Mouse (Mus musculus) limb, embryonic 10.5 days (tissue): ENCODE measurements around the gene Jam3. TPM values are rescaled to one million over a fixed set of nuclear protein-coding genes. Genes with fewer than 3 reads are reported as not detected.

Experiments used
- DNase-seq: peaks from one replicate; pipeline ENCODE4 v3.0.0-alpha.2; 2017; ENCODE audit warnings: low spot score
- H3K27ac ChIP-seq: fragments of 300-500 bp; sonication (generic); 2 replicates; pipeline ENCODE4 v1.5.1; 2016; ENCODE audit warnings: mild to moderate bottlenecking
- H3K27me3 ChIP-seq: fragments of 300-500 bp; sonication (generic); 2 replicates; pipeline ENCODE4 v1.6.1; 2016; ENCODE audit warnings: low read depth, mild to moderate bottlenecking; ENCODE audit not compliant: poor library complexity, severe bottlenecking
- H3K36me3 ChIP-seq: fragments of 300-500 bp; sonication (generic); 2 replicates; pipeline ENCODE4 v1.6.1; 2016; ENCODE audit warnings: mild to moderate bottlenecking, moderate library complexity
- H3K4me1 ChIP-seq: fragments of 300-500 bp; sonication (generic); 2 replicates; pipeline ENCODE4 v1.6.1; 2016
- H3K4me3 ChIP-seq: fragments of 300-500 bp; sonication (generic); 2 replicates; pipeline ENCODE4 v1.5.1; 2016; ENCODE audit warnings: mild to moderate bottlenecking, moderate library complexity
- H3K9me3 ChIP-seq: fragments of 300-500 bp; sonication (generic); replicated peaks from 2 replicates; pipeline ENCODE4 v1.6.1; 2016; ENCODE audit warnings: mild to moderate bottlenecking
- WGBS: fragments of 180-500 bp; shearing (Covaris S2); methylation state at CpG from one replicate; pipeline ENCODE4 v1.1.7; 2016; 5-methylcytosine and 5-hydroxymethylcytosine counted together
- polyA plus RNA-seq: library from polyadenylated mRNA; unstranded; fragments of >200 nt; fragmentation: Nextera tagmentation; extraction: Ambion mirVana; gene quantifications from 2 replicates; pipeline ENCODE4 v1.2.1, GENCODE M21; 2016

The Jam3 gene
- 82.4 and 97.9 TPM in 2 replicates for polyA plus RNA-seq

DNA sequence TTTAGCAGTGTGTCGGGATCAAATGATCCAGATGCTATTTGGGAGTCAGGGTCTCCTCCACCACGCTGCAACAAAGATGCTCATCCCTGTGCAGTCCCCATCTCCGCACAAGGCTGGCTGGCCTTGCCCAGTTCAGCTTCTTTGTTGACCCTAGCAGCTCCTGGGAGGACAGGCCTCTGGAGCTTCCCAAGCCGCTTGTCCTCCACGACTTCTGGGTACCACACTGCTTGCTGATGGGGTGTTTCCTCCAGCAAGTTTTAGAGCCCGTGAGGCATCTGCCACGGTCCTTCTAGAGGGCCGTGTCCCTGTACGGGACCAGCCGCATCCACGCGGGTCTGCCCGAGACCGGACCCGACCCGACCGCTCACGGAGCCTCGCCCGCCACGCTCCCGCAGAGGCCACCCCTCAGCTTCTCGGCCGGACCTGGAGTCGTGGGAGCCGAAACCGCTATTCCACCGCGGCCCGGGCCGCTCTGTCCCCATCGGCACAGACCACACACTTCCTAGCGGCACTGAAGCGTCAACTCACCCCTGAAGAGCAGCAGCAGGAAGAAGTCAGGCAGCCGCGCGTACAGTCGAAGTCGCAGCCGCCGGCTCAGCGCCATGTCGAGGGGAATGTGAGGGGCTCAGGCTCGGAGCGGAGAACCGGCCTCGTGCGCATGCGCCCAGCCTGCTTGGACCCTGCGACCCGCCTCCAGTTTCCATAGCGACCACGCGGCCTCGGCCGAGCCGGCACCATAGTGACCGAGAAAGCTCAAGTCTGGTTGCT, at the start of gene Jam3:
Jam3 (minus strand) TSS at position 659 of the 768 bp plus-strand sequence.
- DNase-seq = peak; percentile 99
- Histone ChIP-seq H3K4me3 (peak within 1 kb of the TSS; percentile 87), H3K27me3 (no peaks in the 10 kb centered on the region), H3K36me3 (peaks cover 7% of the 10 kb centered on the region; the same call in 1 of the 2 replicates), H3K4me1 (peaks cover 18% of the 10 kb centered on the region), H3K27ac (peak within 1 kb of the TSS; percentile 95), H3K9me3 (no peaks in the 10 kb centered on the region)
- under 1% methylated on average over 58 of the region's 58 CpGs for WGBS

DNA sequence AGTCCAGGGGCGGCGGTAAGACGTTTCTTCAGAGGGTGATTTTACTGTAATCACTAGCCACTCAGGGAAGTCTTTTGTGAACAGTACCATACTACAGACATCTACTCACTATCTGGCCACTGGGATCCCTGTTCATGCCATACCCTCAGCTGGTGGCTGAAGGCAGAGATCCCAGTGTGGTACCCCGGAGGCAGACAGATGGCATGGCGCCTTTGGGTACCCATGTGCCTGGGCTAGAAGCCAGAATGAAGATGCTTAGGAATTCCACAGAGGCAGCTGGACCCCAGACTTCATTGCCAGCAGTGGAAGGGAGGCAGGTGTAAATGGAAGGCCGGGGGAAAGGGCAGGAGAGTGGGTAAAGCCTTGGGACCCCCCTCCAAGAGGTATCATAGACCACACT, 49.0 kb upstream of the Jam3 start:
- Histone ChIP-seq H3K4me1 (peaks cover 9% of the 10 kb centered on the region), H3K27ac (no peak overlapping the region), H3K9me3 (no peaks in the 10 kb centered on the region), H3K27me3 (peaks cover 3% of the 10 kb centered on the region; the same call in 1 of the 2 replicates), H3K4me3 (no peak overlapping the region), H3K36me3 (no peaks in the 10 kb centered on the region)
- WGBS = 88% methylated on average over 6 of the region's 6 CpGs
- no peak for DNase-seq

DNA sequence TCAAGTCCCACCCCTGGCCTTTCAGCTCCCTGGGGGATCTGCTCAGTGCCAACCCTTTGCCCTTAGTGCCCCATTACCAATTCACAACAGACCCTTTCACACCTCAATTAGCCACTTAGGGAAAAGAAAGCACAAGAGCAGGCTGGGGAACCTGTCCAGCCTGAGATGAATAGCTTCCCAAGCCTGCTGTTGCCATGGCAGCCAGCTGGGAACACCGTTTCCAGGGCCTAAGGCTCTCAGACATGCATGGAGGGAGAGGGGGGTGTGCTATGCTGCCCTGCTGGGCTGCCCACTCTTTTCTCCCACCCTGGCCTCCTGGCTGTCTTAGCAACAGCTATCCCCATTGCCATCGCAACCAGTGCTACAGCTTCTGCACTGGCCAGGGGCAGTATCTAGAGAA, 47.9 kb upstream of the Jam3 start:
- peak; percentile 75 for DNase-seq
- Histone ChIP-seq H3K9me3 (no peaks in the 10 kb centered on the region), H3K27ac (peak overlapping the region; percentile 50), H3K4me3 (no peak overlapping the region), H3K4me1 (peaks cover 9% of the 10 kb centered on the region), H3K36me3 (no peaks in the 10 kb centered on the region), H3K27me3 (peaks cover 3% of the 10 kb centered on the region; the same call in 1 of the 2 replicates)
- WGBS = 12% methylated on average over 2 of the region's 2 CpGs

DNA sequence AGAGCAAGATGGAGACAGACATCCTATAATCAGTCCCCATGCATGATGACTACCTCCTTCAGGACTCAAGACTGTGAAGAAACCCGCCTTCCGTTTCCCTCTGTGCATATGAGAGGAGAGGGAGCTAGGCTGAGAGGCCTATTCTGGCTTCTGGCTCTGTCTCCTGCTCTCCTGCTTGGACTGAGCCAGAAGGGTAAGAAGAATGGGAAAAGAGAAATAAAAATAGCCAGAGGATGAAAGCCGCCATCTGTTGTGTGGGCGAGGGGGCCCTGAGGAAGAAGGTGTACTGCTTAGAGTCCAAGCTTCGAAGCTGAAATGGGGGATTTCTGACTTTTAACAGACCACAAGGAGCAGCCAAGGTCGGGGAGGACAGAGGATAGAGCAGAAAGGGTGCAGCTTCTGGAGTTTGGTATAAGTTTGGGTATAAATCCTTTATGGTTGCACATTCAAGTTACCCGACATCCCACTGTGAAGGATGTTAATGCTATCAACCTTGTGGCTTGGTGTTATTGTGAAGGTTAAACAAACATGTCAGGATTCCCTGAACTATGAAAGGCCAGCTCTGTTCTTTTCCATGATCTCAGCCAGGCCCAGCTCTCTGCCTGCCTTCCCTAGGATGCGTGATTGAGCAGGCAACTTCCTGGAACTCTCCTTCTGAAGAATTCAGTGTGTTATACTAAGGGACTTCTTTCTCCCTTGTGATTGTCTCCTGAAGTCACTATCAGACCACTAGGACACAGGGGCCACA, 46.4 kb upstream of the Jam3 start:
- peaks cover 9% of the 10 kb centered on the region for H3K4me1 ChIP-seq
- no peaks in the 10 kb centered on the region for H3K9me3 ChIP-seq
- H3K27me3 ChIP-seq = peaks cover 3% of the 10 kb centered on the region; the same call in 1 of the 2 replicates
- no peak for DNase-seq
- H3K4me3 ChIP-seq = no peak overlapping the region
- no peak overlapping the region for H3K27ac ChIP-seq
- 82% methylated on average over 8 of the region's 8 CpGs for WGBS
- H3K36me3 ChIP-seq = no peaks in the 10 kb centered on the region

DNA sequence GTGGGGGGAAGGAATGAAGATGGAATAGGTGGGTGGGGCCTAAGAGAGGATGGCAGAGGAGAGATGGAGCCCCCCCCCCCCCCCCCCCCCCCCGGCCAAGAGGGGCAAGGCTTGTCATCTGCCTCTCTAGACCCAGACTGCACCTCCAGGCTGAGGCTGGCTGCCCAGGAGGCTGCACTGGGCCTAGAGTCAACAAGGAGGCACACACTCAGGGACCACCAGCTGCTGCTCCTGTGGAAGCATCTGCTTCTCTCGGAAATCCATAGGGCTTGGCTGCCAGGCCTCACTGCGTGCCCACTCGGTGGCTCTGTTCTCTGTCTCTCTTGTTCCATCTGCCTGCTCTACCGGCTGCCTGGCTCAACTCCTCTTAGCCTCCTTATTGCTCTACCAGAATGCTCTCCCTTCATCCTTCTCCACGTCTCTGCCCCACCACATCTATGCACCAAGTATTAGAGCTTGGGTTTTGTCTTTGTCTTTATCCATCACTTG, 38.4 kb upstream of the Jam3 start:
- Histone ChIP-seq H3K36me3 (no peaks in the 10 kb centered on the region), H3K27me3 (no peaks in the 10 kb centered on the region), H3K27ac (0 out of 2 replicates have a peak overlapping the region, but pooled peaks have one; percentile 25), H3K9me3 (no peaks in the 10 kb centered on the region), H3K4me3 (no peak overlapping the region), H3K4me1 (peaks cover 26% of the 10 kb centered on the region)
- WGBS = 76% methylated on average over 5 of the region's 6 CpGs
- DNase-seq = no peak

DNA sequence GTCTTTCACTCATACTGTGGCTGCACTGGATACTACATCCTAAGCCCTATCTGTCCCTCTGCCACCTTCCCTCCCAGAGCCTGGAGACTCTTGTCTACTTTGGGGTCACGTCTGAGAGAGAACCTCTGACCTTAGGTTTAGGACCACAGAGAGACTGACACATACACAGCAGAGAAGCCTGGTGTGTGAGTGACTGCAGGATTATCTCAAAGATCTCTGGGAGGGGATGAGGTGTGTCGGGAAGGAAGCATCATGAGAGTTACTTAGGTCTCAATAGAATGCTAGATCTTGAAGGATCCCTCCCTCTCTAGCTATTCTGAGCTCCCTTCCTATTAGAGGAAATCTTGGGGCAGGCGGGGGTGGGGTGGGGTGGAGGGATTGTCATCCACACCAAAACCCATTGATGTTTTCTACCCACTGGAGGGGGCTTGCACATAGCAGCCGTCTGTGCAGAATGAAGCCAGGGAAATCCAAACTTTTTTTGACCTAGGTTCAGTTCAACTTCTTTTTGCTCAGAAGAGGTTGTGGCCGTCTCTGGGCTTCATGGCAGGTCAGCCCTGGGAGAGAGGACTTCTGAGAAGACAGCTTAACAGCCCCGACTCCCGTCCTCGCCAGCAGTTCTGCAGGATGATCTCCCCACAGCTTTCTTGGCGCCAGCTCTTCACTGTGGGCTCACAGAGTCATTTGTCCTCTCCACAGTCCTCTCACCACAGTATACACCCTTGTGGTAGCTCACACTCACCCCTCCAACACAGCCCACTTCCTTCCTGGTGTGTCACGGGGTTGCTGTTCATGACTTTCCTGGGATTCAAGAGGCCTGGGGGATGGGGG, 37.8 kb upstream of the Jam3 start:
- H3K27ac ChIP-seq = peak overlapping the region; percentile 25; the same call in 1 of the 2 replicates
- DNase-seq = no peak
- 59% methylated on average over 10 of the region's 10 CpGs for WGBS
- peaks cover 26% of the 10 kb centered on the region for H3K4me1 ChIP-seq
- H3K9me3 ChIP-seq = no peaks in the 10 kb centered on the region
- no peak overlapping the region for H3K4me3 ChIP-seq
- H3K27me3 ChIP-seq = no peaks in the 10 kb centered on the region
- no peaks in the 10 kb centered on the region for H3K36me3 ChIP-seq

DNA sequence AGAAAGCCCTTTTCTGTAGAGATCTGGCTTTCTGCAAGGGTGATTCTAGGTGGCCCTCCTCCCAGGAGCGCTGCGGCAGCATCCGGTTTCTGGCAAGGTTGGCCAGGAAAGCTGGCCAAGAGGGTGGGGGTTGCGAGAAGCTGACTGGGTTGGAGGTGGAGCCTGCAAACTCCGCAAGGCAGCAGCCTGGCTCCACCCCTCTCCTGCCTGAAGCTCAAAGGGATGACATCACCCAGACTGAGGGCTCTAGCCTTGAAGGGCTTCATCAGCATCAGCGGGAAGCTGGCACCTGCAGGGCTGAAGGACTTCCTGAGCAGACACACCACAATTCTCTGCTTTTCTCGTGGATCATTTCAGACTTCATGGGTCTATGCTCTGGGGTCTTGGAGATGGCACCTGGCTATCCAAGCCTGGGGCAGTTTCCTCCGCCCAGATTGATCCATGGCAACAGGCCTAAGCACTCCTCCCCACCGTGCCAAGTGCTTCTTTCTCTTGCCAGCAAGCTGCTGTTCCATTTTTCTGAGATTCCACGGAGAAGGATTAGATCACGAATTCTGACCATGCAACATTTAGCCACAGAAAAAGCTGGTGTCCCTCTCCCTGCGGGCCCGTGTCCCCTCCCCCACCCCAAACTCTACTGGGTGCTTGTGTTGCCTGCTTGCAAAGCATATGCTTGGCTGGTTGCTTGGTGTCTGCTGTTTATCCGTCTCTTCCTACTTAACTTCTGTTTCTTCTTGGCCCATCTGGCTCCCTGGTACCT, 37.0 kb upstream of the Jam3 start:
- Histone ChIP-seq H3K27ac (peak overlapping the region; percentile 77), H3K27me3 (no peaks in the 10 kb centered on the region), H3K9me3 (no peaks in the 10 kb centered on the region), H3K4me3 (peak overlapping the region; percentile 45), H3K36me3 (no peaks in the 10 kb centered on the region), H3K4me1 (peaks cover 26% of the 10 kb centered on the region)
- 12% methylated on average over 14 of the region's 14 CpGs for WGBS
- DNase-seq = peak; percentile 76

DNA sequence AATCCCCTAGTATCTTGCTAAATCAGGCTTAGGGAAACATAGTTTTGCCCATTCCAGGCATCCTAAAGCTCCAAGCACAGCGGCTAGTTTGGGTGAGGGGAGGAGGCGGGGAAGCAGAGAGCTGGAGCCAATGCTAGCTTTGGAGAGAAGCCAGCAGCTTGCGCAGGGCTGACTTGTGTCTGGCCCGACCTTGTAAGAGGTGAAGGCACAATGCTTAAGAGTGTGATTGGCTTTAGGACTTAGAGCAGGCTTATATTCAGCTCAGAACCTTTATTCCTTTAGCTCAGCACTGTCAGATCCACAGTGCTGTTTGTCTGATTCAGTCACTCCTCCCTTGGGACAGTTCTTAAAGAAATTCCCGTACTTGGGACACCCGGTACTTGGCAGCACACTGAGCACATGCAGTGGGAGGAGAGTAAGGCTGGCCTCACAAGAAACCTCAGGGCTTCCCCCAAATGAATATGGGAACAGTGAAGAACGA, 36.3 kb upstream of the Jam3 start:
- no peaks in the 10 kb centered on the region for H3K27me3 ChIP-seq
- H3K36me3 ChIP-seq = no peaks in the 10 kb centered on the region
- H3K27ac ChIP-seq = peak overlapping the region; percentile 77
- H3K9me3 ChIP-seq = no peaks in the 10 kb centered on the region
- peak overlapping the region; percentile 45 for H3K4me3 ChIP-seq
- peak; percentile 49 for DNase-seq
- 4% methylated on average over 7 of the region's 7 CpGs for WGBS
- H3K4me1 ChIP-seq = peaks cover 26% of the 10 kb centered on the region

DNA sequence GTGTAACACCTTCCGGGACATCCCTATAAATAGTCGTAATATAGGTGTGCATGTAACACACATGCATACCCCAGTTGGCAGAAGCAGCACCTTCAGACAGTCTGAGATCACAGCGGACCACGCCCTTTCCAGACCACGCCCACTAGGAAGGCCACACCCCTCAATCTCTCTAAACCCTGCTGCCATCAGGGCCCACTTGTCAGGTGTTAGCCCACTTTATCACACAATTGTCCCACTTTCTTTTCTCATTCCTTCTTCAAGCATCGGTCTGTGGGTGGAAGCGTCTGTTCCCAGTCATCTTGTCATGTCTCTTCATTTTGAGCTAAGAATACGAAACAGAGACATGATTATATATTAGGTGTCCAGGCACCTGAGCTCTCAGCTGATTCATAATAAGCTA, 35.2 kb upstream of the Jam3 start:
- Histone ChIP-seq H3K36me3 (no peaks in the 10 kb centered on the region), H3K4me1 (peaks cover 34% of the 10 kb centered on the region), H3K4me3 (no peak overlapping the region), H3K27me3 (no peaks in the 10 kb centered on the region), H3K27ac (no peak overlapping the region), H3K9me3 (no peaks in the 10 kb centered on the region)
- 76% methylated on average over 8 of the region's 8 CpGs for WGBS
- DNase-seq = no peak

DNA sequence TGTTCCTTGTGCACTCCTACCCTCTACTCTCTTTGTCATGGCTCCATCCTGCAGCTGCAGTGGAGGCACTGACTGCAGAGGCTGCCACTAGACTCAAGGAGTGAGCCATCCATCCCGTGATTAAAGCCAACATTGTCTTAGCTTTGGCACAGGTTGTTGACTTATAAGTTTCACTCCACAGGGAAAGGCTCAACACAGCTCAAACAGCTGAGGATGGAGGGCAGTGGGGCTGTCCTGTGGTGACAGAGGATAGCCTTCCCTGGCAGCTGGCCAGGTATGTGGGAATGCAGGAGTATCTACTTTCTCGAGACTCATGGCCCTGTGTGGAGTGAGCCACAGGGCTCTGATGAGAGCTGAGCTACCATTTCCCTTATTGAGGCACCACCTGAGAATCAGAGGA, 34.1 kb upstream of the Jam3 start:
- no peak for DNase-seq
- no peak overlapping the region for H3K27ac ChIP-seq
- no peaks in the 10 kb centered on the region for H3K27me3 ChIP-seq
- no peaks in the 10 kb centered on the region for H3K9me3 ChIP-seq
- no peaks in the 10 kb centered on the region for H3K36me3 ChIP-seq
- H3K4me3 ChIP-seq = no peak overlapping the region
- H3K4me1 ChIP-seq = peaks cover 34% of the 10 kb centered on the region
- 86% methylated on average over 2 of the region's 2 CpGs for WGBS

DNA sequence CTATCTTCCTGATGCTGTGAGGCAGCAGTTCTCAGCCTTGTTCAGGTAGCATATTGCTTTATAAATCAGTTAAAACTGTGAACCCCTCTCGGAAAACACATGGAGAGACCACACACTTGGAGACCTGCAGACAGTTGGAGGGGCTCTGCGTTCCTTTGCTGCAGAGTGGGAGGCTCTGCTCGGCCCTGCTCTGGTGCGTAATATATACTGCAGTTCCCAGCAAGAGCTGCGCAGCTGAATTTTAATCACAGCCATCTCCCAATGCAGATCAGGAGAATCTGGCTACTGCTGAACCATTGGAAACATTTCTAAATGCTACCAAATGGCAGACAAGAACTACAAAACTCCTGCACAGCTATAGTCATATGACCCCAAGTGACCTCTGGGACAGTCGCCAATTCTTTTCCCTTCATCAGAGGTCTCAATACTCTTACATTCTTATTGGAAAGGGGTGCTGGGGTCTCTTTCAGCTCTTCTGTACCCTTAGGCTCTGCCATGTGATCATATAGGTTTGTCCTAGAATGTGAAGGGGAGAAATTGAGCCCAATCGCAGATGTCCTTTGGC, 33.5 kb upstream of the Jam3 start:
- Histone ChIP-seq H3K36me3 (no peaks in the 10 kb centered on the region), H3K4me1 (peaks cover 34% of the 10 kb centered on the region), H3K4me3 (no peak overlapping the region), H3K27ac (no peak overlapping the region), H3K27me3 (no peaks in the 10 kb centered on the region), H3K9me3 (no peaks in the 10 kb centered on the region)
- WGBS = 83% methylated on average over 7 of the region's 7 CpGs
- no peak for DNase-seq
